Mouse (Mus musculus) hematopoietic stem cell, adult 5-6 weeks (primary cell): ENCODE results near the gene Olfr652. TPM values are rescaled to one million over a fixed set of nuclear protein-coding genes. Genes with fewer than 3 reads are reported as not detected.

Experiments used
- ATAC-seq, 2 experiments: fragments of 125-278 bp in 1 of 2; replicated peaks in 1 of 2; 2 replicates each; pipeline ENCODE4 v1.8.0; 2016 to 2017; ENCODE audit warnings: inconsistent platforms in 2 of 2, mild to moderate bottlenecking in 2 of 2, moderate number of reproducible peaks in 2 of 2, low read depth in 1 of 2, moderate TSS enrichment in 1 of 2; ENCODE audit not compliant: low FRiP score in 2 of 2, poor library complexity in 2 of 2, severe bottlenecking in 2 of 2, insufficient read depth in 1 of 2, low TSS enrichment in 1 of 2
- total RNA-seq: library from RNA; stranded (forward); fragments of 172-1452, 232-1000 nt; gene quantifications from 2 replicates; pipeline ENCODE4 v1.2.3, GENCODE M21; 2017

The Olfr652 gene
- not detected in 2 replicates for total RNA-seq

DNA sequence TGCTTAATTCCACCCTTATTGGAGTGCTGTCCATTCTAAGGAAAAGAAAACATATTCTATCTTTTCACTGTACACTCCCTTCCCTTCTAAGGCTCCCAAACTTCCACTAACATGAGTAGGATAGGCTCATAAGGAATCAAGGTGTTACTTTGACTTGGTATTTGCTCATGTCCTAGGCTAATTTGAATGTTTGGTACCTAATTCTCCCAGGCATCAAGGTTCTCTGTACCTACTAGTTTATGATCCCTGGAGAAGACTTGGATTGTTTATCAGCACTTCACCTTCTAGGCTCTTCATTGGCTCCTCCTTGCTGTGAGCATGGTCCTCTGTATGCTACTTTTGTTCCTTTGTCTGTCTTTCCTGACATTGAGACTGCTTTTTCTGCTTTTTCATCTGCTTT, at the start of gene Olfr652:
Gene Olfr652, plus strand, starts transcription at position 301 of the 400 bp plus-strand sequence.
- no peak for ATAC-seq

DNA sequence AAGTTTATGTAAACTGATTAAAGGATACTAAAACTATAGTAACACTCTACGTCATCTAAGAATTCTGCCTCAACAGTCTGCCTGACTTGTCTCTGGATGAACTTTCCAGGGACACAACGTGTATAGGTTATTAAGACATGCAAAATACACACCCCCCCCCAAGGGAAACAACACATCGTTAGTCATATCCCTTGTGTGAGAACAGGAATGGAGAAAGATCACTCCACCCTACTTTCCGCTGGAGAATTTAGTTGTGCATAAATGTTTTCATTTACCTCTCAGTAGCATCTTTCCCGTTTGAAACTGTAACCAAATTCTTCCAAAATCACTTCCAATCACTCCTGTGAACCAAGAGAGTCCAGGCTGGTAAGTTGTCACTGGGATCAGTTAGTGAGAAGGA, 10.9 kb upstream of the Olfr652 start, which contains the start of gene Olfr651:
Gene Olfr651, plus strand, starts transcription at position 301 of the 400 bp plus-strand sequence.
- ATAC-seq = no peak

DNA sequence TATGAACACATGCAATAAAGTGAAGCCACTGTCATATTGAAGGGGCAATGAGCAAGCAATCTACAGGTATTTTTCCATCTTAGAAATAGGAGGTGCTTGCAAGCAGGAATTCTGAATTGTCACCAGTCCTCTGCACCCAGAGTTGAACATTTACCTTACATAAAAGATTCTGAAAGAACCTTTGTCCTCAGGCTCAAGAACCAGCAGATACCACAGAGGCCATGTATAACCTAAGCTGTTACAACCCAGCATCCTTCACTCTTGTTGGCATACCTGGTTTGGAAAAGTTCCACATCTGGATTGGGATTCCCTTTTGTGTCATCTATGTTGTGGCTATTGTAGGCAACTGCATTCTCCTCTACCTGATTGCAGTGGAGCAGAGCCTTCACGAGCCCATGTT, 8.0 kb upstream of the Olfr652 start:
- ATAC-seq = no peak

DNA sequence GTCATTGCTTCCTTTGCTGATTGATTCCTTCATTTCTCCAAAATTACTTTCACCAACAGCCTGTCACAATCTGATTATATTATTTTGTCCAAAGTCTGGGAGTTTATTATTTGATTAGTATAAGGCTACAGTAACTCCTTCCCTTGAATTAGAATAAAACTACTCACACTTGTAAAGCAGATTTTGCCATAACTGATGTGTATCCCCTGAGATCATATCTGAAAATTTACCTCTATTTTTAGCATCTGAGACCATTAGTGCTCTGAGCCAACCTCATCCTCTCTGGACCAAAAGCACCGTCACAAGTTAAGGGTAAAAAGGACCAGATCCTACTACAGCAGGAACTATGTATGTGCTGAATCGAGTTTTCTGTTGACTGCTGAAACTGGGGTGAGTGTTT, 16.3 kb downstream of the Olfr652 start, which contains the start of gene Olfr653:
Gene Olfr653, plus strand, starts transcription at position 301 of the 400 bp plus-strand sequence.
- ATAC-seq = no peak

DNA sequence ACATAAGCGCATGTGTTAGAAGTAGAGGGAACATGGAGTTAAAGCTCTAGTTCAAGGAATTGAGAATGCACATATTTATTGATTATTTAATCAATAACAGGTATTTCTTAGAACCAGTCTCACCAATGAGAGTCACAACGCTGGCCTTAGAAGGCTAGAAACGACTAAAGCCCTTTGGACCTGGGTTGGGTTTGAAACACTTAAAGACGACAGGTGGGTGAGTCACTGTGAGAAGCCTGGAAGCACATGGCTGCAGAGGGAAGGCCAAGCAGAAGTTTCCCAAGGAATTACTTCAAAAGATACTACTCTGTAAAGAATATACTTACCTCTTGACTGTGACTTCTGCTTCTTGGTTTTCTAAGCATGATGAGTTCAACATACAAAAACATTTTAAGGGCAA, 20.1 kb downstream of the Olfr652 start:
- no peak for ATAC-seq

DNA sequence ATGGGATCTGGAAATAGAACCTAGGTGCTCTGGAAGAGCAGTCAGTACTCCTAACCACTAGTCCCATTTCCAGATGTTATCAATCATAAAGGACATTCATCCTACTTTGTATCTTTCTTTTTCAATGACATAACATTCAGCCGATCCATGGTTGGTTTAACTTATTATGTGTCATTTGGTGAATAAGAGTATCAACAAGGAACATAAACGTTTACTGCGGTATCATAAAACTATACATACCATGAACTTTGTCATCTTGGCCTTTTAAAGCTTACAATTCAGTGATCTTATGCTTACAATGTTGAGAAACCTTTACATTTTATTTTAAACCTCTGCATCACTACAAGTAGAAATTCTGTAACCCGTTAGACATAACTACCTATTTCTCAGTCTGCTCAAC, 20.7 kb downstream of the Olfr652 start:
- ATAC-seq = no peak

DNA sequence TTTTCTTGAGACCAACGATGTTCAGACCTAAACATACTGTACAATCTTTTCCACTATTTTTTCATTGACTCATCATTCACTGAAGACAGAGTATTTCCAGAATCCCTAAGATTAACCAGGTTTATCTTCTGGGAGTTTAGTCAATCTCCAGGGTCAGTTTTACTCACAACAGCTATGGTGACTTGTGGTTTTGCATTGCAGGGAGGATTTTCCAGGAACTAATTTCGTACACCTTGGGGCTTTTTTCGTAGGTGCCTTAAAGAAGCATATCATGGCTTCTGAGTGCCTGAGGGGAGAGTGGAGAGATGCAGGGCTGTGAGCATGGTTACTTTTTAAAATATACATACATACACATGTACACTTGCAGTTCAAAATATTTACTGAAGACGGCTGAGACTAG, 26.0 kb downstream of the Olfr652 start, which contains the start of gene Olfr654:
Gene Olfr654, plus strand, starts transcription at position 301 of the 400 bp plus-strand sequence.
- no peak for ATAC-seq

DNA sequence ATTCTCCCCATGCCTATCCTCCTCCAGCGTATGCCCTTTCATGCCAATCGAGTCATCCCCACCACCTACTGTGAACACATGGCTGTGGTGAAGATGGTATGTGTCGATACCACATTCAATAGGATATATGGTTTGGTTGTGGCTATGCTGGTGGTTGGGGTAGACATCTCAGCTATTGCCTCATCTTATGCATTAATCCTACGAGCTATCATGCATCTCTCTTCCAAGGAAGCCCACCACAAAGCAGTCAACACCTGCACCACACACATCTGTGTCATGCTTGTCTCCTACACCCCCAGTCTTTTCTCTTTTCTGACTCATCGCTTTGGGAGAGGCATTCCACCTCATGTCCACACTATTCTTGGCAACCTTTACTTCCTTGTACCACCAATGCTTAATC, 27.6 kb downstream of the Olfr652 start:
- no peak for ATAC-seq

DNA sequence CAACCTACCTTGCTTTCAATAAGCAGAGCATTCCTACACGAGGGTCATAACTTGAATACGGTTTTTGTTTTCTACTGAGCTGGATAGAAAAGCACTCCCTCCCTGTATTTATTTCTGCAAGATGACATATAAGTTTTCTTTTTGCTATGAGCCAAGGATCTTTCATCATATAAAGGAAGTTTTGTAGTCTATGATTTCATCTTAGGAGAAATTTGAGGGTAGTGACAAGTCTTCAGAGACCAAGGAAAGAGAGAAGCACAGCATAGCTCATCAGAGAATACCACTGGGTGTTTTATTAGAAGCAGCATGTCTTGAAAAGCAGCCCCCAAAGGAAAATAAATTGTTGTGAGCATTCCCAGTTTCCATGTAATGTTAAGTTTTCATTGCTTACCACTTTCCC, 41.0 kb downstream of the Olfr652 start, which contains the start of gene Olfr655:
Gene Olfr655, minus strand, starts transcription at position 101 of the 400 bp plus-strand sequence.
- ATAC-seq = no peak

DNA sequence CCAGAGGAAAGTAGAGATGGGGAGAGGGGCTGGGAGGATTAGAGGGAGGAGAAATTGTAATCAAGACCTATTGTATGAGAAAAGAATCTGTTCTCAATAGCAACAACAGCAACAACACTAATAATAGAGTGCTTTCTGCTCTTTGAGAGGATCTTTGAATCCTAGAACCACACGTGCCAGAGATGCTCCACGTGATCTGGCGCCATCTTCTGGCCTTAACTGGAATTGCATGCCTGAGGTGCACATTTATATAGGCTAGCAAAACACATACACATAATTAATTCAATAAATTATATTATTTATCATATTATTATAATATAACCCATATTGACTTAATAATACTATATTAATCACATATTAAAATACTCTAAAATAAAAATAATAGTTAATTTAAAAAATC, 42.5 kb downstream of the Olfr652 start:
- ATAC-seq = peak; percentile 56 to 74; a peak in 3 of 4 replicates

DNA sequence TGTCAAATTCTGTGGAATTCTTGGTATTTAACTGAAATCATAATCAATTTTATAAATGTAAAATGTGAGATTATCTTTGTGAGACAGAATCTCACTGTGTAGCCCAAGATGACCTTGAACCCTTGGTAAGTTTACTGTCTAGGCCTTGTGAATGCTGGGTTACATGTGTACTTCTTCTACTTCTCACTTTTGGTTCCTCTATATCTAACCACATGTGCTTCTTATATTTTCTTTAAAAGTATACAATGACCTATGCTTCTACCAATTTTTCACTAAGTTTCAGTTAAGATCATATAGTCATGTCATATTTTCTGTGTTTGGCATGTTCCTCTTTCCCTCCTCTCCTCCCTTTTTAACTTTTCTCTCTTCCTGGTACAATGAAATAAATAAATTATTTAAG, 44.0 kb downstream of the Olfr652 start:
- ATAC-seq = no peak

DNA sequence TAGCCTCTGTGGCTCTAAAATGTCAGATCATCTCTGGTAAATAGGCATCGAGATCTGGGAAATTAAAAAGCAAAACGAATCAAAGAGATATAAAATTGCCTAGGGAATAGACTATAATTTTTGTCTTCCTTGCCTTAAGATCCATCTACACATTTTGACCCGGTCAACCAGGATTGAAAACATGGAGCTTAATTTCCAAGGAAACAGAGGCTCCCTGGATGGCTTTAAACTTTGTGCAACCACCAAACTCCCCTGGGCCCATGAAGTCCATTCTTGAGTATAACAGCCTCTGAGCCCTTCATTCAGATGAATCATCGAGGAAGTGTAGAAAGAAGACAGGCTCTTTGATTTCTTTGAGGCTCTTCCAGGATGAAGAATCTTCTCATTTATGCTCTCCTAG, 53.0 kb downstream of the Olfr652 start, which contains the start of gene Olfr656:
Gene Olfr656, plus strand, starts transcription at position 301 of the 400 bp plus-strand sequence.
- no peak for ATAC-seq

Other genes with a start within 250 kb of the Olfr652 start
- 124 and 139 TPM in 2 replicates for gene Trim12a, start 245.4 kb upstream of the Olfr652 start, total RNA-seq
- 0.63 and 1.0 TPM in 2 replicates for gene Trim34b, start 231.4 kb upstream of the Olfr652 start, total RNA-seq
- gene Trim12c, start 207.5 kb upstream of the Olfr652 start, total RNA-seq = 48.6 and 57.0 TPM in 2 replicates
- 9.2 and 19.9 TPM in 2 replicates for gene Trim30b, start 191.0 kb upstream of the Olfr652 start, total RNA-seq
- gene Trim30c, start 160.1 kb upstream of the Olfr652 start, total RNA-seq = 2.8 and 5.3 TPM in 2 replicates
- 57.1 and 71.2 TPM in 2 replicates for gene Trim30a, start 95.7 kb upstream of the Olfr652 start, total RNA-seq
- gene Trim30d, start 53.1 kb upstream of the Olfr652 start, total RNA-seq = 30.3 and 43.8 TPM in 2 replicates
- not detected in 2 replicates for gene Olfr651, start 10.8 kb upstream of the Olfr652 start, total RNA-seq
- gene Olfr653, start 16.4 kb downstream of the Olfr652 start, total RNA-seq = not detected in 2 replicates
- not detected in 2 replicates for gene Olfr654, start 26.1 kb downstream of the Olfr652 start, total RNA-seq
- gene Olfr655, start 40.9 kb downstream of the Olfr652 start, total RNA-seq = not detected in 2 replicates
- not detected in 2 replicates for gene Olfr656, start 53.1 kb downstream of the Olfr652 start, total RNA-seq
- gene Olfr657, start 63.9 kb downstream of the Olfr652 start, total RNA-seq = not detected in 2 replicates
- 0.45 and 0.81 TPM in 2 replicates for gene Olfr658, start 86.4 kb downstream of the Olfr652 start, total RNA-seq
- gene Olfr659, start 105.9 kb downstream of the Olfr652 start, total RNA-seq = not detected in 2 replicates
- gene Olfr661, start 125.6 kb downstream of the Olfr652 start, total RNA-seq = not detected in 2 replicates
- not detected in 2 replicates for gene Usp17le, start 216.6 kb downstream of the Olfr652 start, total RNA-seq